Mouse (Mus musculus) limb, embryonic 14.5 days (tissue): ENCODE data around the gene Kcnip2. TPM values are rescaled to one million over a fixed set of nuclear protein-coding genes. Genes with fewer than 3 reads are reported as not detected.

ENCODE experiments used
- ATAC-seq: fragments of 200-750 bp; cut with Nextera tagmentation; 2 replicates; pipeline ENCODE4 v1.8.0; 2017; ENCODE audit warnings: low read depth, moderate number of reproducible peaks, moderate TSS enrichment; ENCODE audit not compliant: low FRiP score
- DNase-seq: peaks from one replicate; pipeline ENCODE4 v3.0.0-alpha.2; 2015; ENCODE audit warnings: low spot score
- H3K27ac ChIP-seq: fragments of 300-500 bp; sonication (generic); replicated peaks from 2 replicates; pipeline ENCODE4 v1.5.1; 2014; ENCODE audit warnings: low read depth, mild to moderate bottlenecking, low read length, moderate library complexity, mixed read lengths
- H3K27me3 ChIP-seq: fragments of 300-500 bp; sonication (generic); 2 replicates; pipeline ENCODE4 v1.6.1; 2014; ENCODE audit warnings: low read length, mixed read lengths; ENCODE audit not compliant: control insufficient read depth, insufficient read depth
- H3K36me3 ChIP-seq: fragments of 300-500 bp; sonication (generic); 2 replicates; pipeline ENCODE4 v1.6.1; 2014; ENCODE audit warnings: mild to moderate bottlenecking, low read length, moderate library complexity, mixed read lengths; ENCODE audit not compliant: control insufficient read depth, insufficient read depth
- H3K4me1 ChIP-seq: fragments of 300-500 bp; sonication (generic); 2 replicates; pipeline ENCODE4 v1.6.1; 2014; ENCODE audit warnings: antibody characterized with exemption, low read length, mixed read lengths; ENCODE audit not compliant: control insufficient read depth, insufficient read depth
- H3K4me2 ChIP-seq: fragments of 300-500 bp; sonication (generic); replicated peaks from 2 replicates; pipeline ENCODE4 v1.6.1; 2014; ENCODE audit warnings: low read depth, mild to moderate bottlenecking, low read length, moderate library complexity; ENCODE audit not compliant: severe bottlenecking
- H3K4me3 ChIP-seq: fragments of 300-500 bp; sonication (generic); replicated peaks from 2 replicates; pipeline ENCODE4 v1.5.1; 2014; ENCODE audit warnings: low read length
- H3K9ac ChIP-seq: fragments of 300-500 bp; sonication (generic); 2 replicates; pipeline ENCODE4 v1.6.1; 2014; ENCODE audit warnings: mild to moderate bottlenecking, low read depth, low read length, moderate library complexity; ENCODE audit not compliant: severe bottlenecking
- H3K9me3 ChIP-seq: fragments of 300-500 bp; sonication (generic); 2 replicates; pipeline ENCODE4 v1.6.1; 2016; ENCODE audit warnings: low read length; ENCODE audit not compliant: control insufficient read depth
- POLR2A ChIP-seq: fragments of 200-500 bp; IDR thresholded peaks from 2 replicates; pipeline ENCODE4 v1.8.0; 2012; ENCODE audit warnings: inconsistent platforms, mild to moderate bottlenecking, moderate library complexity, borderline replicate concordance; ENCODE audit not compliant: insufficient read depth, insufficient read length; ENCODE audit errors: extremely low read depth
- WGBS: fragments of 180-500 bp; shearing (Covaris S2); extraction: QIAGEN DNeasy Blood & Tissue Kit; methylation state at CpG from one replicate; pipeline ENCODE4 v1.1.7; 2014; 5-methylcytosine and 5-hydroxymethylcytosine counted together
- polyA plus RNA-seq, 2 experiments: library from polyadenylated mRNA; depleted of rRNA in 1 of 2; stranded (reverse) in 1 of 2; unstranded in 1 of 2; fragments of >200 nt; fragmentation: Nextera tagmentation in 1 of 2; extraction: Ambion mirVana in 1 of 2; gene quantifications; 2 replicates each; pipeline versions ENCODE4 v1.2.1 to v1.2.3; 2012 to 2014

Gene Kcnip2
- polyA plus RNA-seq, 2 experiments, result 0.92 to 1.5 TPM

DNA sequence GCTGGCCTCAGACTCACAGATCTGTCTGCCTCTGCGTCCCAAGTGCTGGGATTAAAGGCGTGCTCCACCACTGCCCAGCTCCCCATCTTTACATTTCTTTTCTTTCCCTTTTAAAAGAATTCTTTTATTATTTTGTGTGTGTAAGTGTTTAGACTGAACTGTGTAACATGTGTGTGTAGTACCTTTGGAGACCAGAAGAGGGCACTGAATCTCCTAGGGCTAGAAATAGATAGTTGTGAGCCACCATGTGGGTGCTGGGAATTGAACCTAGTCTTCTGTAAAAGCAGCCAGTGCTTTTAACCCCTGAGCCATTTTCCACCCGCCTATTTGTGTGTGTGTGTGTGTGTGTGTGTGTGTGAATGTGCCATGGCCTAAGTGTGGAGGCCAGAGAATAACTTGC lies 11.9 kb upstream of the Kcnip2 start:
- TF ChIP-seq POLR2A, result no peak
- Histone ChIP-seq H3K27ac (no peak overlapping the region), H3K4me2 (no peak overlapping the region), H3K36me3 (no peaks in the 10 kb centered on the region), H3K4me3 (no peak overlapping the region), H3K27me3 (no peaks in the 10 kb centered on the region), H3K9ac (no peak overlapping the region), H3K9me3 (no peaks in the 10 kb centered on the region), H3K4me1 (no peaks in the 10 kb centered on the region)
- no peak for ATAC-seq
- 93% methylated on average over 3 of the region's 3 CpGs for WGBS
- DNase-seq, result no peak

DNA sequence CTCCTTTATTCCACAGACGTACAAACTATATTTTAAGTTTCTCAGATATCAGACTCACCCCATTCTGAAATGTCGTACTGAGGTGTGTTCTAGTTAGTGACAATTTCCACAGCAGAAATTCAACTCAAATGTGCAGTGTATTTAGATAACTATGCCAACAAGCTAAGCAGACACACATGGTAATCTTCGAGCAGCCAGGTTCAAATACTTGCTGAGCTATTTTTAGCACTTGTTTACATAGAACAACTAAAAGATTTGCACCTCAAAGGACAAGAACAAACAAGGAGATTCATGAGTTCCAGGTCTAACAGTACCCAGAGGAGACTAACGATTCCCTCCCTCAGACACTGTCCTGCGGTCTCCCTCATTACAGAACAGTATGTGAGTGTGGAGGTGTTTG lies 11.3 kb upstream of the Kcnip2 start:
- ATAC-seq (no peak), DNase-seq (no peak)
- no peak for TF ChIP-seq POLR2A
- no peak overlapping the region for H3K27ac ChIP-seq
- no peaks in the 10 kb centered on the region for H3K36me3 ChIP-seq
- H3K4me3 ChIP-seq, result no peak overlapping the region
- 78% methylated on average over 5 of the region's 5 CpGs for WGBS
- no peak overlapping the region for H3K4me2 ChIP-seq
- no peaks in the 10 kb centered on the region for H3K27me3 ChIP-seq
- no peaks in the 10 kb centered on the region for H3K9me3 ChIP-seq
- H3K4me1 ChIP-seq, result no peaks in the 10 kb centered on the region
- no peak overlapping the region for H3K9ac ChIP-seq

- no peaks in the 10 kb centered on the region for H3K4me1 ChIP-seq
- H3K9me3 ChIP-seq, result no peaks in the 10 kb centered on the region
- no peaks in the 10 kb centered on the region for H3K36me3 ChIP-seq
- TF ChIP-seq POLR2A, result no peak
- no peak overlapping the region for H3K9ac ChIP-seq
- no peak overlapping the region for H3K27ac ChIP-seq
- no peak for ATAC-seq
- H3K27me3 ChIP-seq, result no peaks in the 10 kb centered on the region
- H3K4me2 ChIP-seq, result no peak overlapping the region
- no peak for DNase-seq
- no peak overlapping the region for H3K4me3 ChIP-seq
- 65% methylated on average over 3 of the region's 3 CpGs for WGBS
These were observed 10.3 kb upstream of the Kcnip2 start for GRCm38 (mm10) chr19:45826146-45826545.

- 55% methylated on average over 5 of the region's 5 CpGs for WGBS
- no peak overlapping the region for H3K4me2 ChIP-seq
- no peak for TF ChIP-seq POLR2A
- no peak overlapping the region for H3K27ac ChIP-seq
- H3K27me3 ChIP-seq, result no peaks in the 10 kb centered on the region
- H3K36me3 ChIP-seq, result peaks cover 6% of the 10 kb centered on the region
- DNase-seq (no peak), ATAC-seq (no peak)
- 0 out of 2 replicates have a peak, but pooled peaks cover 3% of the 10 kb centered on the region for H3K4me1 ChIP-seq
- no peaks in the 10 kb centered on the region for H3K9me3 ChIP-seq
- H3K9ac ChIP-seq, result no peak overlapping the region
- H3K4me3 ChIP-seq, result no peak overlapping the region
These were observed 6.0 kb upstream of the Kcnip2 start for GRCm38 (mm10) chr19:45821832-45822231.

GRCm38 (mm10) chr19:45817816-45818490 lies 2.1 kb upstream of the Kcnip2 start:
- ATAC-seq (no peak), DNase-seq (no peak)
- Histone ChIP-seq H3K4me2 (no peak overlapping the region), H3K9me3 (no peaks in the 10 kb centered on the region), H3K4me3 (no peak overlapping the region), H3K9ac (no peak overlapping the region), H3K27ac (no peak overlapping the region), H3K4me1 (peaks cover 17% of the 10 kb centered on the region), H3K27me3 (peaks cover 10% of the 10 kb centered on the region), H3K36me3 (peaks cover 6% of the 10 kb centered on the region)
- whole genome bisulfite sequencing, result 76% methylated on average over 11 of the region's 11 CpGs
- no peak for TF ChIP-seq POLR2A
